Mouse (Mus musculus): ENCODE measurements around the gene Hoxd3. TPM values are rescaled to one million over a fixed set of nuclear protein-coding genes. Genes with fewer than 3 reads are reported as not detected.

Gene Hoxd3
- total RNA-seq, 1 experiment from 2014 or later = not detected

GRCm38 (mm10) chr2:74774359-74774758, 62.6 kb downstream of the Hoxd3 start:
- ATAC-seq (replicated peaks in 1 of 2; ENCODE audit: insufficient read depth in 1 of 2, low FRiP score in 2 of 2, low TSS enrichment in 1 of 2, low read depth in 1 of 2, poor library complexity in 2 of 2, severe bottlenecking in 2 of 2) = no peak

GRCm38 (mm10) chr2:74777536-74778275, 66.0 kb downstream of the Hoxd3 start:
- ATAC-seq (replicated peaks in 1 of 2; ENCODE audit: insufficient read depth in 1 of 2, low FRiP score in 2 of 2, low TSS enrichment in 1 of 2, low read depth in 1 of 2, poor library complexity in 2 of 2, severe bottlenecking in 2 of 2) = no peak

- ATAC-seq (replicated peaks in 1 of 2; ENCODE audit: insufficient read depth in 1 of 2, low FRiP score in 2 of 2, low TSS enrichment in 1 of 2, low read depth in 1 of 2, poor library complexity in 2 of 2, severe bottlenecking in 2 of 2) = no peak
These were observed 69.7 kb downstream of the Hoxd3 start for GRCm38 (mm10) chr2:74781386-74781785.

- no peak for ATAC-seq (replicated peaks in 1 of 2; ENCODE audit: insufficient read depth in 1 of 2, low FRiP score in 2 of 2, low TSS enrichment in 1 of 2, low read depth in 1 of 2, poor library complexity in 2 of 2, severe bottlenecking in 2 of 2)
These were observed 83.8 kb downstream of the Hoxd3 start for GRCm38 (mm10) chr2:74795531-74795930.

Other genes with a start within 250 kb of the Hoxd3 start
- 41.1 and 42.9 TPM in 2 replicates for gene Lnpk, start 132.5 kb upstream of the Hoxd3 start, total RNA-seq (2017)
- not detected in 2 replicates for gene Evx2, start 52.4 kb upstream of the Hoxd3 start, total RNA-seq (2017)
- not detected in 2 replicates for gene Hoxd13, start 43.6 kb upstream of the Hoxd3 start, total RNA-seq (2017)
- gene Hoxd12, start 36.9 kb upstream of the Hoxd3 start, total RNA-seq (2017) = not detected in 2 replicates
- gene Hoxd11, start 32.4 kb upstream of the Hoxd3 start, total RNA-seq (2017) = not detected in 2 replicates
- gene Hoxd10, start 20.0 kb upstream of the Hoxd3 start, total RNA-seq (2017) = not detected in 2 replicates
- gene Hoxd9, start 14.2 kb upstream of the Hoxd3 start, total RNA-seq (2017) = not detected in 2 replicates
- gene Hoxd8, start 7.3 kb upstream of the Hoxd3 start, total RNA-seq (2017) = not detected in 2 replicates
- not detected in 2 replicates for gene Hoxd4, start within 50 bp of the Hoxd3 start, total RNA-seq (2017)
- gene Gm28230, start 14.8 kb downstream of the Hoxd3 start, total RNA-seq (2017) = not detected in 2 replicates
- gene Hoxd1, start 51.1 kb downstream of the Hoxd3 start, total RNA-seq (2017) = not detected in 2 replicates
- gene Mtx2, start 113.9 kb downstream of the Hoxd3 start, total RNA-seq (2017) = 30.4 and 41.9 TPM in 2 replicates